Mouse (Mus musculus) layer of hippocampus, postnatal 14 days (tissue): ENCODE results near the gene Dab2. TPM values are rescaled to one million over a fixed set of nuclear protein-coding genes. Genes with fewer than 3 reads are reported as not detected.

Experiments used
- DNase-seq, 2 experiments: peaks; one replicate each; pipeline ENCODE4 v3.0.0; 2021 to 2022; ENCODE audit warnings: low spot score in 2 of 2, mixed read lengths in 1 of 2
- long read RNA-seq, 2 experiments: library from polyadenylated mRNA; stranded (forward); transcript quantifications; one replicate each; pipeline ENCODE4 v2.0.0; 2021
- total RNA-seq, 2 experiments: library from RNA; stranded (reverse); gene quantifications; 2 replicates each; pipeline ENCODE4 v1.2.3; 2021

Dab2 gene
- total RNA-seq, result 10 to 100 TPM; 16.1 to 21.7 TPM
- long read RNA-seq, experiment 1, full-length matches to known transcripts, result 9 of 11 reads
- long read RNA-seq, experiment 1, partial matches to known transcripts, result 0 of 11 reads
- long read RNA-seq, experiment 1, other reads (novel, unspliced or antisense), result 2 of 11 reads
- long read RNA-seq, experiment 2, full-length matches to known transcripts, result 8 of 16 reads
- long read RNA-seq, experiment 2, partial matches to known transcripts, result 4 of 16 reads
- long read RNA-seq, experiment 2, other reads (novel, unspliced or antisense), result 4 of 16 reads

GRCm38 (mm10) chr15:6299554-6299953, at the start of gene Dab2:
Gene Dab2, plus strand, starts transcription at chr15:6299788.
- no peak for DNase-seq

DNA sequence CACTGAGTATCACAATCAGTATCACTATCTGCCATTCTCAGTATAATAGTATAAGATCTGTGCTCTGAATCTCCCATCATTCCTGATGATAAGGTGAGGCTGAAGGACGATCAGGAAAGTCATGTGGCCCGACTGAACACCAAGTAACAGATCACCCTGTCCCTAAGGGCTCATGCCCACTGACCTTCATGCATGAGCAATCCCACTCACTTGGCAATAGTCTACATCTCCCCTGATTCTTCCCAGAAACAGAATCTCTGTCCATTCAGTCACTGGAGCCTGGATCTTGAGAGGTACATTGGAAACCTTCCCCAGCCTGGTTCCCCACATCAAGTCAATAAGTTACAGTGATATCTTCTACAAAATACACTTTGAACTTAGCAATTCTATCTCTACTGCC, 46.1 kb upstream of the Dab2 start:
- no peak for DNase-seq

- DNase-seq, result no peak
Observed at GRCm38 (mm10) chr15:6254383-6254782, 45.2 kb upstream of the Dab2 start.

GRCm38 (mm10) chr15:6257049-6257448, 42.5 kb upstream of the Dab2 start:
- DNase-seq, result no peak

GRCm38 (mm10) chr15:6259957-6260740, 39.4 kb upstream of the Dab2 start:
- DNase-seq, result no peak

DNA sequence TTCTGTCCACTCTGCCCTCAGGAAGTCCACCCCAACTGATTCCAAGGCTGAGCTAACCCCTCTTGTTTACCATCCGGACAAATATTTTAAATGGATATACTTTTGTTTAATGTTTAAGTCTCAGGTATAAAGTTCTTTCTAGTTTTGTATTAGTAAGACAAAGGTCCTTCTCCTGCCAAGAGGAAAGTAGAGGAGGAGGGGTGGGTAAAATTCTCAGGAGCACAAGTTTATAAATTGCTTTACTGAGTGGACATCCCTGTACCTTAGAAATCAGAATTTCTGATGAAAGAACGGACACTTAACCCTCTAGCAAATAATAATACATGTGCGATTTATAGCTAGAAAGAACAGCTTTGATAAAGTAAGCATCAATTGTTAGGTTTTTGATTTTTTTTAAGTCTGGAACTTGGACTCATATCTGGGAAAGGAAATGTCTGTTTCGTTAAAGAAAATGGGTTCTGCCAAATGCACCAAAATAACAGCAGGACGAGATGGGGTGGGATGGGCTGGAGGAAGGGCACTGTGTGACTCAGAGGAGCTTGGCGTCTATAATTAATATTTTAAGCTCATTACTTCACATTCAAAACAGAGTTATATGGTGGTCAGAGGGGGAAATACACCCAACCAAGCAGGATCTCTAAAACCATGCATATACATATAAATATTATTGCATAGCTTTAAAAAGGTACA, 38.7 kb upstream of the Dab2 start:
- DNase-seq, result no peak

DNA sequence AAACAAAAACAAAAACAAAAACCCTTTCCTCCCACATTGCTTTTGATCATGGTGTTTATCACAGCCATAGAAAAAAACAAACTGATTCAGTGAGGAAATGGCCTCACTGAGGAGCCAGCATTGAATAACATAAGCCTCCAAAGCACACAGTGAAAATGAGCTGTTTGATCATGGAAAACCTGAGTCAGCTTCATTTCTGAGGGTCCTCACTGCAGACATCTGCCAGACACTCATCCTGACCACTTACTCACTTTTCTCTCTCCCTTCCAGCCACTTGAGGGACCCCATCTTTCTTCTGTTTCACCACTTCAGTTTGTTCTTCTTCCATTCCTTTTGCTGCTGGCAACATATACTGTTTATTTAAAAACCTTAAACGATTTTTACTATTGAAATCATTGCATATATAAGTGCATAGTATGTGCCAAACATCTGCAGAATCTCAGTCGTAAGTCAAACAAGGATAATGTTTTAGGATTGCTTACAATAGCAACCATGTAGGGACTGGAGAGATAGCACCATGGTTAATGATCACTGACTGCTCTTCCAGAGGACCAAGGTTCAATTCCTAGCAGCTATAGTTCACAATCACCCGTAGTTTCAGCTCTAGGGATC, 32.3 kb upstream of the Dab2 start:
- no peak for DNase-seq

DNA sequence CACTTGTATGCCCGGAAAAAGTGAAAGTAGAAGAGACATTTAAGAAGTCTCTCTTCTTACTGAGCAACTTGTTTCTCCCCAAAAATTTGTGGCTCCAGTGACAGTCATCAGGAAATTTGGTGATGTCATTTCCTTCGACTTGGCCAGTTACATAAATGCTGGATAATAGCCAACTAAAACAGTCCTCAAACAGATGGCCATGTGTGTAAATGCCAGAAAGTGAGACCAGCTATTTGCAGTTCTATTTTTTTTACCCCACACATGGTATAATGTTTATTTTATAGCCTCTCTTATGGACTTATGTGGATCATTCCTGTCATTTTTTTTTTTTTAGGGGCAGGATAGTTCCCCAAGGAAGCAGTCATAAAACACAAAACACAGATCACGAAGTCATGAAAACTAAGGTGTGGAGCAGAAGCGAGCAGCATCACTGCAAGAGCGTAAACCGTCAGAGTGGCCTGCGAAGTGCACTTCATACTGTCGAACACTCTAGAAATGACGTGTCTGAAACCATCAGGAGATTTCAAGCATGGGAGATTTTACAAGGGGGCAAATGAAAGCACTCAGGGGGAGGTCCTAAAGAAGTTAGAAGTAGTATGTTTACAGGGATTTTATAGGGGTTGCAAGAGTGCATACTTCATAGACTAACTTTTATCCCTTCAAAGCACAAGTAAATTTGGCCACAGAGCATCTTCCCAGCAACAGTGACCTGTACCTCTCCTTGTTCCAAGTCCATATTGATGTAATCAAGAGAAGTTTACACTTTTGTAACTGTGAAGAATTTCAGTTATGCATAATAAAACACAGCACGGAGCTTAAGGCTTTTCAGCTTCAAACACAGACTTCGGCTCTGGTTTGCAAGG, 20.8 kb upstream of the Dab2 start:
- no peak for DNase-seq

DNA sequence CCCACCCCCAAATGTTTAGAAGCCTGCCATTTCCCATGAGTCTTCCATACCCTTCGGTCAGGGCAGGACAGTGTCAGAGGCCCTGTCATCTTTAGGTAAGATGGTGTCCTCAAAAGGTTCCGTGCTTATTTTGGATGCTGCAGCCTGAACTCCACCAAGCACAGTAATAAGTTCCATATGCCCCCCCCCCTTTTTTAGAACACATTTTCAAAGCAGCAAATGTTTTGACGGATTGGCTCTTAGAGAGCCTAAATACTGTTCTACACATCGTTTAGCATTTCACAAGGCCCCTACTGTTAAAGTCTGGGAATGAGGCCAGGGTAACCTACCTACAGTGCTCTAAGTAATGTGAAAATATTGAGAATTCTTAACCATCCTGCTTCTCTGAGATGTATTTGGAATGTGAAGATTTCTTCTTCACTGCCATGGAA, 19.6 kb upstream of the Dab2 start:
- DNase-seq, result no peak

- DNase-seq, result no peak
Observed at GRCm38 (mm10) chr15:6283249-6283648, 16.3 kb upstream of the Dab2 start.

DNA sequence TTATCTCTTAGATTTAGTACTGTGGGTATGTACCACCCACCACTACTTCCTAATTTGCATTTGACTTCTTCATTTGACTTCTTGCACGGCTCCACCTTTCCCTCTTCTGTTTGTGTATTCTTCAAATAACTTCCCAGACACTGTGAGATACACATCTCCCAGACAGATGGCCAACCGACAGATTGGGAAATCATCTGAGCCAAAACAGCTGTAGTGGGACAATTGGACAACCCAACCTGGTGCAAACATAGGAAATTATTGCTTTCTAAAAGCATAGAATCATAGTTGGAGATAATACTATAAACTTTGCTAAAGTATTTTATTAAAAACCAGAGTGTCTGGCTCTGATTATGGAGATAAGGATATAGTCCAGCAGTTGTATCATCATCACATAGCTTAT, 3.5 kb upstream of the Dab2 start:
- DNase-seq, result no peak

DNA sequence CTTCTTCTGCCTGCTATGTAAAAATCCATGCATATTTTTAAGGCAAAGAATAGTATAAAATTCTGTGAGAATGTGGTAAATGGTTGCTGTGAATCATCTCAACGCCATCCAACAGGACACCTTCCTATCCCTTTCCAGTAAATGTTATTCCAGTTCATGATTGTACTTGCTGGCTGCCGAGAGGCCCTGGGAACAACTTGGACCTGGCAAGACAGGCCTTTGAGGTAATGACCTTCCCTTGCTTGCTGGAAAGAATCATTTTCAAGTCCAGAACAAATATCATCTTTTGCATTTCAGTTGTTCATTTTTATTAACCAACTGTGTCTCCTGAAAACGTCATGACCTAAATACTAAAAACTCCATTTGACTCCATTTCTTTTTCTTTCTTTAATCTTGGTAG, 862 bp upstream of the Dab2 start:
- DNase-seq, result no peak

DNA sequence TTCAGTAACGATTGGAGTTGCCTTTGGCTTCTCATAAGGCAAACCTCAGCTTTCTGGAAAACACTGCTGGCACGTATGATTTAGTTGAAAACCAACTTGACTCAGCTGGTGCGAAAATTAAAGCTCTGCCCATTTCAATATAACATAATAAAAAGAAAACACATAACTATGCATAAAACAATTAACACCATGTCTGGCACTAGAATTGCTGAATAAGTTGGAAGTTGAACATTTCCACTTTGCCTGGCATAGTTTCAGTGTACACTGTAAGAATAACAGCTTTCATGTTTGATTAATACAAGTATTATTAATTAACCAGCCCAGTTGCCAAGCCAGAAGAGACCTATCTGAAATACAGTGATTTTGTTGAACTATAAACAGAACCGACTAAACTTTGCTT, 2.6 kb downstream of the Dab2 start:
- peak in 1 of 2 experiments; percentile 13 for DNase-seq

- DNase-seq, result no peak
Observed at GRCm38 (mm10) chr15:6303822-6304221, 4.2 kb downstream of the Dab2 start.

DNA sequence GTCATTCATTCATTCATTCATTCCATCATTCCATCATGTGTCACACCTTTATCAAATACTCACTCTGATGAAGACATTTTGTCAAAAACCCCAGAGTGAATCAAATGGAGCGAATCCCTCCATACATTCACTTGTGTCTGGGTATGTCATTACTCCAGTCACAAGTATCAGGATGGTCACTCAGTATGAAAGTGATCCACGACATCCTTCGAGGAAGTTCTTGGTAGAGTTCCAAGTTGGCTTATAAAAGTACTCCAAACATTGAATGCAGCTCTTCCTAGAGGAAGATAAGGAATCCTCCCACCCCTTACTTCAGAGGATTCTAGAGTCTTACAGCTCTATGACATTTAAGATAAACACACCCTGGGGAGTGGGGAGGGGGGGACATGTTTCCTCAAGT, 10.0 kb downstream of the Dab2 start:
- DNase-seq, result no peak

DNA sequence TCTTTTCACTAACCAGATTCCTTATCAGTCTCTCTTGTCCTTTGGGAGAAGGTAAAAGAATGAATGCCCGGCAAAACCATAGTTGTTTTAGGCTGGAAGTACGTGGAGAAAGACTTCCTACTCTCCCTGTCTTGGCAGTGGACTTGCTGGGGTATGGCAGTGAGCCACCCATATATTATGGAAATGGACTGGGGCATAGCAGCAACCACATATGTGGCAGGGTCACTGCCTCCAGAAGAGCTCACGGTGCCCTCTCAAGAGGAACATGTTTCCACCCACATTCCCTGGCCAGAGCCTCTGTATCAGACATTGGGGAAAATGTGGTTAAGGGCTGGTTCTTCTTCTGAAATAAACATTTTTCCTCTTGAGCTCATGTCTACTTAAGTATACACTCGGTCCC, 10.8 kb downstream of the Dab2 start:
- no peak for DNase-seq

- no peak for DNase-seq
Observed at GRCm38 (mm10) chr15:6312396-6312795, 12.8 kb downstream of the Dab2 start.

GRCm38 (mm10) chr15:6319352-6319751, 19.8 kb downstream of the Dab2 start:
- DNase-seq, result no peak

DNA sequence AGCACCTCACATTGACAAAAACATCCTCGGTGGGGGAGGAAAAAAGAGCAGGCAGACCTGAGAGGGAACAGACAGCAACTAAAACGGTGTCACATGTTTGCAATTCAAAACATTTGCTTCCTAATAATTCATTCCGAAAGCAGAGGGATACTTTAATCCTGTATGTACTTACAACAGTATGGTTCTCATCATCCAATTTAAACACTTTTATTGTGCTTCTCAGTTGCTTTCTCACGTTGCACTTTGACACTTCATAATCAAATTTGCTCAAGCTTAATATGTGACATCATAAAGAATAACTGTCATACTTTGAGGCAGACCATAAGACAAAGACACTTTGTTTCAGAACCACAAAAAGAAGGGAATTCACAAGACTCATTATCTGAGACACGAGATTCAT, 20.9 kb downstream of the Dab2 start:
- DNase-seq, result no peak

- DNase-seq, result no peak
Observed at GRCm38 (mm10) chr15:6321263-6321662, 21.7 kb downstream of the Dab2 start.

DNA sequence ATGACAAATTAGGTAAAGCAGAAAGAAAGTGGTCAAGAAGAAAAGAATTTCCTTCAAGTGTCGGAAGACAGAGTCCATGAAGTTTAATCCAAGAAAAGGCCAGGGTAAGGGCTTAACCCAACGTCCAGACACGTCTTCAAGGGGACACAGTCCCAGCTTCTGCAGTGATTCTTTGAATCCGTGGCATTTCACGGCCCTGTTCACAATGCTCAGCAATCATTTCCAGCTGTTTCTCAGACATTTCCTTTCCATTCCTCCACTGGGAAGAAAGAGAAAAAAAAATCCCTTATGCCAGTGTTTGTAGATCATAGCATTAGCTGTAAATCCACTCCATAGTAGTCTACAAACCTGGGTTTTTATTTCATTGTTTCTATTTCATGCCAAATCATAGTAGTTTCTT, 22.7 kb downstream of the Dab2 start:
- no peak for DNase-seq
